Mouse (Mus musculus) CH12.LX (cell line): ENCODE measurements around the gene Trpc2.

Experiments
- CTCF ChIP-seq, 2 experiments: IDR thresholded peaks in 1 of 2; conservative IDR thresholded peaks in 1 of 2; 2 replicates each; pipeline ENCODE4 v1.5.1; 2011 to 2012; ENCODE audit warnings: low read depth in 2 of 2, low read length in 2 of 2, improper control_type of control experiment in 1 of 2, inconsistent platforms in 1 of 2, mild to moderate bottlenecking in 1 of 2, moderate library complexity in 1 of 2
- EP300 ChIP-seq: IDR thresholded peaks from 2 replicates; pipeline ENCODE4 v1.6.1; 2011; ENCODE audit warnings: low read length, improper control_type of control experiment
- HCFC1 ChIP-seq: IDR thresholded peaks from 2 replicates; pipeline ENCODE4 v1.6.1; 2012; ENCODE audit warnings: low read depth, mild to moderate bottlenecking, inconsistent platforms, low read length, improper control_type of control experiment
- IRF4 ChIP-seq: IDR thresholded peaks from 2 replicates; pipeline ENCODE4 v1.6.1; 2014; ENCODE audit warnings: low read depth, mild to moderate bottlenecking, inconsistent platforms, low read length, improper control_type of control experiment
- MEF2A ChIP-seq: IDR thresholded peaks from 2 replicates; pipeline ENCODE4 v1.6.1; 2014; ENCODE audit warnings: low read depth, mild to moderate bottlenecking, inconsistent platforms, low read length, improper control_type of control experiment, borderline replicate concordance
- MXI1 ChIP-seq: IDR thresholded peaks from 2 replicates; pipeline ENCODE4 v1.6.1; 2011; ENCODE audit warnings: mild to moderate bottlenecking, low read depth, low read length, improper control_type of control experiment
- MYC ChIP-seq: IDR thresholded peaks from 2 replicates; pipeline ENCODE4 v1.6.1; 2011; ENCODE audit warnings: low read depth, mild to moderate bottlenecking, improper control_type of control experiment, low read length
- NELFE ChIP-seq: IDR thresholded peaks from 2 replicates; pipeline ENCODE4 v1.6.1; 2011; ENCODE audit warnings: low read depth, low read length, improper control_type of control experiment
- POLR2A ChIP-seq: IDR thresholded peaks from 2 replicates; pipeline ENCODE4 v1.6.1; 2011; ENCODE audit warnings: low read depth, mild to moderate bottlenecking, improper control_type of control experiment, low read length
- POLR2AphosphoS2 ChIP-seq: IDR thresholded peaks from 2 replicates; pipeline ENCODE4 v1.6.1; 2011; ENCODE audit warnings: low read depth, low read length, improper control_type of control experiment
- RCOR1 ChIP-seq: conservative IDR thresholded peaks from 2 replicates; pipeline ENCODE4 v1.6.1; 2012; ENCODE audit warnings: low read depth, mild to moderate bottlenecking, inconsistent platforms, low read length, improper control_type of control experiment
- TCF12 ChIP-seq: IDR thresholded peaks from 2 replicates; pipeline ENCODE4 v1.6.1; 2014; ENCODE audit warnings: low read depth, mild to moderate bottlenecking, inconsistent platforms, low read length, improper control_type of control experiment
- ZC3H11A ChIP-seq: IDR thresholded peaks from 2 replicates; pipeline ENCODE4 v1.6.1; 2012; ENCODE audit warnings: low read depth, mild to moderate bottlenecking, inconsistent platforms, low read length, improper control_type of control experiment

DNA sequence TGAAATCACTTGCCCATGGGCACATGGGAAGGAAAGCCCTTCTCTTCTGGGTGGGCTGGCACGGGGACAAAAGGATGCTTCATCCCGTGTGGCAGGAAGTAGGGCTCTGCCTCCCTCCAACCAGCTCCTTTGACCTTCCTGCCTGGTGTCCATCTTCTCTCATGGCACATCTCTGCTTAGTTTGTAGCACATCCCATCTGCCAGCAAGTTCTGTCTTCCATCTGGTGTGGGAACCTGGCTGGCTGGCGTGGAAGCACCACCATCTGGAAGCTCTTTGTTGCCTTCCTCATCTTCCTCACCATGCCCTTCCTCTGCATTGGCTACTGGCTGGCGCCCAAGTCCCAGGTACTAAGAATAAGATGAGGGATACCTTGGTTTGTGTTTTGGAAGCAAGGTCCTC is 4.4 kb downstream of the Trpc2 start:
- no peak for TF ChIP-seq NELFE
- no peak for TF ChIP-seq EP300
- no peak for TF ChIP-seq CTCF (conservative IDR thresholded peaks at IDR 0.05 in 1 of 2, IDR thresholded peaks at IDR 0.05 in 1 of 2; ENCODE audit: low read depth in 2 of 2, low read length in 2 of 2)
- TF ChIP-seq RCOR1: no peak
- TF ChIP-seq IRF4: no peak
- TF ChIP-seq POLR2A: no peak
- no peak for TF ChIP-seq MYC
- no peak for TF ChIP-seq MEF2A
- TF ChIP-seq ZC3H11A: no peak
- no peak for TF ChIP-seq MXI1
- no peak for TF ChIP-seq HCFC1
- TF ChIP-seq POLR2AphosphoS2: no peak
- TF ChIP-seq TCF12: no peak
